Mouse (Mus musculus) NIH3T3 (cell line): ENCODE data around the gene Wdr37.

Source experiments
- DNase-seq: peaks from one replicate; pipeline ENCODE4 v3.0.0-alpha.2; 2012; ENCODE audit warnings: low read depth

Wdr37 gene

GRCm38 (mm10) chr13:8839937-8840336, 31.8 kb downstream of the Wdr37 start:
- DNase-seq: no peak

- DNase-seq: no peak
Measured at GRCm38 (mm10) chr13:8839111-8839510, 32.6 kb downstream of the Wdr37 start.

DNA sequence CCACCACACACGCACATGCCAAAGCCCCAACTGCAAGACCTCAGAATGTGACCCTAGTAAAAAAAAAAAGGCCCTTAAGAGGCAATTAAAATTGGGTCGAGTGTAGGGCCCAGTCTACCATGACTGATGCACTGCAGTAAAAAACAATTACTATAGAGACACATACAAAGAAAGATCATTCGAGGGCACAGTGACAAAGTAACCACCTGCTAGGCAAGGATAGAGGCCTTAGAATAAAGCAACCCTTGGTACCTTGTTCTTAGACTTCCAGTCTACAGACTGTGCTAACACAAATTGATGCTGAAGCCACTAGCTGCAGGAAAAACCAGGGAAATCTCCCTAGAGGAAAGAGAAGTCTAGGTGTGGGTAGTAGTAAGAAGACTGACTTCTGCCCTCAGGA, 33.3 kb downstream of the Wdr37 start:
- no peak for DNase-seq

DNA sequence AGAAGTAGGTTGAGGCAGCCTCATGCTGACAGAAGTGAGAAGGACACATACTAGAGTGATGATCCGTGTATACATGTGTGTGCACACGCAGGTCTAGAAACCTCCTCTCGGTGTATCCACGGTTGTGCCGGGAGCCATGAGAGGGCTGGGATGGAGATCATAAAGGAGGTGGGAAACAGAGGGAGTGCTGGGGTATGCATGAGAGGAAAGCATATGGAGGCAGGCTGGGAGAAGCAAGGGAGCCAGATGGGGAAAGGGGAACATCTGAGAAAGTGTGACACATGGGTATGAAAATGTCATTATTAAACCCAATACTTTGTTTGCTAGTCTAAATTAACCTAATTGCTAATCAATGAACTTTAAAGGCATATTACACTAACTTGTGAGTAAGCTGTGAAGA, 37.1 kb downstream of the Wdr37 start:
- DNase-seq: no peak

DNA sequence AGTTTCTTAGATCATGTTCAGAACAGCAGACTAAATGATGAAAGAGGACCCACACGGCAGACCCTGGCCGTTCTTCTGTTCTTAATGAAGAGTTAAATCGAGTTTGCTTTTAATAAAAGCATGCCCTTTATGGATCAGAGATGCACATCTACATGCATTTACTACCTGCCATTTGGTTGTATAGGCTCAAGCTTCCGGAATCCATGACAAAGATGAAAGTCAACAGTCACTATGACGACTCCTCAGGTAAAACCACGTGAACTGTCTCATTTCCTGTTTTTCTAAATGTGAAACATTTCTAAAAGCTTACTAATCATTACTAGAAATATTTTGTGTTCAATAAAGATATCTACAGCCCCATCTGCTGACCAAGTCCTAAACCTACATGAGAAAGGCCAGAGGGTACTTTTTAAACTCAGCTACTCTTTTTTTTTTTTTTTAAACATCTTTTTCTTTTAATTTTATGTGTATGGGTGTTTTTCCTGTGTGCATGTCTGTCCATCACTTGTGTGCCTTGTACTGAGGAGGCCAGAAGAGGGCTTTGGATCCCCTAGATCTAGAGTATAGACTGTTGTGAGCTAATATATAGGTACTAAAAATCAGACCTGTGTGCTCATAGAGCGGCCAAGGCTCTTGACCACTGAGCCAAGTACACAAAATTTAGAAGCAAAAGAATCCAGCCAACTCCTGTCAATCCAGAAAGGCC, 40.0 kb downstream of the Wdr37 start:
- no peak for DNase-seq

DNA sequence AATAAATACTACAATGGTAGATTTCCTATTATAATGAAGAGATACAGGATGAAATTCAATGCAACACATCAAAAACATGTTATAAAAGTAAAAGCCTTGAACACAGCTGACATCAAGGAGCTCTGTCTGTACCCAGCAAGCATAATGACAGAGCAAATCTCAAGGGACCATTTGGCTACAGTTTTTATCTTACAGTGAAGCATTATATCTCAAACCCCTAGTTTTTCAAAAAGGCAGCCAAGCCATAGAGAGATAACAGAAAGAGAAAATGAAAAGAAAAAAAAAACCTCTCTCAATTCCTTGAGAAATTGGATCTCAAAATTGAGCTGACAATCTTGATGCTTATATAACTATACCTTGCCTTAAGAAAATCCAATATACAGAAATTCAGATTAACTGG, 41.0 kb downstream of the Wdr37 start:
- no peak for DNase-seq

- DNase-seq: peak; percentile 4
Measured at GRCm38 (mm10) chr13:8829784-8830183, 41.9 kb downstream of the Wdr37 start.

- peak; percentile 17 for DNase-seq
Measured at GRCm38 (mm10) chr13:8828946-8829345, 42.8 kb downstream of the Wdr37 start.

DNA sequence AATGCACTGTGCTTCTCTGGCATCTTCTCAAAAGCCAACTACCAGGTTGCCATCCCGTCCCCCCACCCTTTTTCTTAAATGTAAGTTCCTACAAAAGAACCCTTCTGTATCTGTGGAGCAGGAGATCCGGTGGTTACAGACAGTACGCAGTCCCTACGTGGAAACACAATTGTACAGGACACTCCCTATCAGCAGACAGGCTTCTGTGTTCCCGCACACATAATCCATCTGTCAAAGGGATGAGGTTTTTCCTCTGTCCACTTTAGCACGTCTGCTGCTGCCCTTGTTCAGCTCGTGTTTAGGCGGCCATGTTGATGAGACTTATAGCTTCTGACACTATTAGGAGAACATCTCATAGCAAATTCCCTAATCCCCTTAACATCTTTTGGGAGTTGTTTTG, 48.2 kb downstream of the Wdr37 start:
- DNase-seq: no peak

- no peak for DNase-seq
Measured at GRCm38 (mm10) chr13:8823120-8823519, 48.6 kb downstream of the Wdr37 start.

- no peak for DNase-seq
Measured at GRCm38 (mm10) chr13:8822201-8822600, 49.5 kb downstream of the Wdr37 start.

DNA sequence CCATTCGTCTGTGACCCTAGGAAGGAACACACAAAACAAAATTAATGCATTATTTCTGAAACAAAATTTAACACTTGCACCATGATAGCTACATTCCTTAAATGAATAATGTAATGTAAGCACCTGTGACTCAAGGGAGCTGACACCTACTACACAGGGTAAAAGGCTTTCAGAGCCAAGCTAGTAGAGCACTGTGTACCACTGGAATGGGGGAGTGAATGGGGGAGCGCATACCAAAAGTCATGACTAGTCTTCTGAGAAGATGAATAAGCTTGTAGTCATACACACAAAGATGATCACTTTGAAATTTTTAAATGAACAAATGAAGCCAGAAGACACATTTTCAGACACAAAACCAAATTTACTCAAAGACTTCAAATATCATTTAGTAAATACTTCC, 65.8 kb downstream of the Wdr37 start:
- no peak for DNase-seq

DNA sequence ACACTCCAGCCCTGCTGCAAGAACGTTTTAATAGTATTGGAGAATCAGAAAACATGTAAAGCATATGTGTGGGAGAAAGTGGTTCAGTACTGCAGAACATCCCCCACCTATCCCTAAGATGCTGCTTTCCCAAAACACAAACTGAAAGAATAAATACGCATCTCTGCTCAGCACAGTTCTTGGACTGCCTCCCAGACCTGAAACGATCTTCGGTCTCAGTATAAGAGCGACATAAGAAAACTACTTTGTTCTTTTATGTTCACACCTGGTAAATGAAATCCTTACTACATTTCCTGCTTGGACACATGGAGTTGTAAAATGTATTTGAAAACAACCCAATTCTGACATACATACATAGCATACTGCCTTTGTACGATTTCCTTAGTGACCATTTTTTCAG, 71.1 kb downstream of the Wdr37 start:
- no peak for DNase-seq

- no peak for DNase-seq
Measured at GRCm38 (mm10) chr13:8793217-8793616, 78.5 kb downstream of the Wdr37 start.

DNA sequence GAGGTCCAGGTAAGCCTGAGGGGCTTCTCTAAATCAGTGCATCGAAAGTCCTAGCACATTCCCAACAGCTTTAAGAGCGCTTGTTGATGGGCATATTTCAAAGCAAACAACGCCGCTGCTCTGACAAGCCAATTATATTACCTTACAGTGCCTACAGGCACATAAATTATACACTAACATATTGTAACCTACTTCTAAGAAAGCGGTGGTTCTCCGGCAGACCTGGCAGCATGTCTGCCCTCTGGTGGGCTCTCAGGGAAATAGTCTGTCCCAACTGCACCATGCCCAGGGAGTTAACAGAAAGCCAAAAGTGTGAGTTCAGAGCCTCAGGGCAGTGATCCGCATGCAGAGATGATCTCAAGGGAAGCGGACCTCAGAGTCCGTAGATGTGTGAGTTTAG, 86.5 kb downstream of the Wdr37 start:
- DNase-seq: peak; percentile 70

DNA sequence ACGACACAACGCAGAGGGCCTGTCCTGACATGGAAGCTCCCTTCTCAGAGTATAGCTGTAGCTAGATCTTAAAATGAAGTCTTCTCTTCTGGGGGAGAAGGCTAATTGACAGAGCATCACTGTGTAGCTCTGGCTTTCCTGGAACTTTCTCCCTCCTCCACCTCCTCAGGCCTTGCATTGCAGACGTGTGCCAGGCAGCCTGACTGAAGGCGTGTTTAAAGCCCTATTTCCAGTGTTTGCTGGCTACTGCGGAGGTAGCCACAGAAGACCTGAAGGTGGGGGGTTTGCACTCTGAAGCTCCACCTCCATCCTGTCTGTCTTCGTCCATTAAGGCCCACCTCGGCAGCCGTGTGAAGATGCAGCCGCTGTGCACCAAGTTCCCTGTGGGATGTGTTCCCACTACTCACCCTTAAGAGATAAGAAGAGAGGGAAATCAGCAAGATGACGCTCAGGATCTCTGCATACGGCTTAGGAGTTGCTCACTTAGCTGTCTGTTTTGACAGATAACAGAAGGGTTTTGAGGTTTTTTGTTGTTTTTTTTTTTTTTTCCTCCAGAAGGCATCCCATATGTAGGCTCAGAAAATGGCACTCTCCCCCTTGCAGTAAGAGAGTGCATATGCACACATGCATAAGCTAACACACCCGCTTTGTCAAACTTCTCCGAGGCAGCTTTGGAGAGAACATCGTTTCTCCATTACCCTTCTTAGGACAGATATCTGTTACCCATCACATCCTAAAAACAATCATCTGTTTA, 87.2 kb downstream of the Wdr37 start:
- no peak for DNase-seq

GRCm38 (mm10) chr13:8783686-8784307, 87.9 kb downstream of the Wdr37 start:
- DNase-seq: no peak

DNA sequence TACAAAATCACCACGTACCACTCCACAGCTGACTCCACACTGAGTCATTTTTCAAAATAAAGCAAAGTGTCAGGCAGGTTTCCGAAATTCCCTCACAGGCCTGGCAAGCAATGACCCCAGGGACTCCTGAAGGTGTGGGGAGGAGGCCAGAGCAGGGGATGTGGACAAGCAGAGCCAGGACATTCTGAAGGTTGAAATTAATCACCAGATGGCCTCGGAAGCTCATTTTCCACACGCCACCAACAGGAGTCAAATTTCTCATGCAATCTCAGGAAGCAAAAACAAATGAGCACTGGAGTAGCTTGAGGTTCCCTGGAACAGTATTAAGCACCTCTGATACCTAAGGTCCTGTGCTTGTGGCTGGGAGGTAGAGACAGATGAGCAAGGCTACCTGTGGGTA, 89.1 kb downstream of the Wdr37 start:
- DNase-seq: no peak

- peak; percentile 60 for DNase-seq
Measured at GRCm38 (mm10) chr13:8780441-8780840, 91.3 kb downstream of the Wdr37 start.

DNA sequence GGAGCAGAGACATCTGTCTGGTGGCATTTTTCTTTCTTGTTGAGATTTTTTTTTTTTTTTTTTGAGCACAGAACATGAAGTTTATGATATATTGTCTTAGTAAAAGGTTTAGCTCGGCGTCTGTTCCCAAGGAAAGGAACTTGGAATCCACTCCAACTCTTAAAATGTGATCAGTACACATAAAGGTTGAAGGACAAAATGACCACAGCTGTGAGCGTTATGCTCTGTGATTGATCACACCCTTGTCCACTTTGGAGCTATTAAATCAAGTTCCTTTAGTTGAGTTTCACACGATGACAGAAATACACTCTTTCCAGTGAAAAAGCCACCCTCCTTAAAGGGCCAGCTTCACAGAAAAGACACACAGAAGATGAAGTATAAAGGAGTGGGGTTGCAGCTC, 101.1 kb downstream of the Wdr37 start:
- no peak for DNase-seq

DNA sequence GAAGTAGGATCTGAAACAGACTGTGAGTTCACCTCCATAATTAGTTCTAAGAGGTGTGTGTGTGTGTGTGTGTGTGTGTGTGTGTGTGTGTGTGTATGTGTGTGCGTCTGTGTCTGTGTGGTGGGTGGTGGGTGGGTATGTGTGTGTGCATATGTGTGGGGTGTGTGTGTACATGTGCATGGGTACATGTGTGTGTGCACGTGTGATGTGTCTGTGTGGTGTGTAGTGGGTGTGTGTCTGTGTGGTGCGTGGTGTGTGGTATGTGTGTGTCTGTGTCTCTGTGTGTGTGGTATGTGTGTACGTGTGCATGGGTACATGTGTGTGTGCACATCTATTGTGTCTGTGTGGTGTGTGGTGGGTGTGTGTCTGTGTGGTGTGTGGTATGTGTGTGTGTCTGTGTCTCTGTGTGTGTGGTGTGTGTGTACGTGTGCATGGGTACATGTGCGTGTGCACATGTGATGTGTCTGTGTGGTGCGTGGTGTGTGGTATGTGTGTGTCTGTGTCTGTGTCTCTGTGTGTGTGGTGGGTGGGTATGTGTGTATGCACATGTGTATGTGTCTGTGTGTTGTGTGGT, 102.0 kb downstream of the Wdr37 start:
- no peak for DNase-seq

DNA sequence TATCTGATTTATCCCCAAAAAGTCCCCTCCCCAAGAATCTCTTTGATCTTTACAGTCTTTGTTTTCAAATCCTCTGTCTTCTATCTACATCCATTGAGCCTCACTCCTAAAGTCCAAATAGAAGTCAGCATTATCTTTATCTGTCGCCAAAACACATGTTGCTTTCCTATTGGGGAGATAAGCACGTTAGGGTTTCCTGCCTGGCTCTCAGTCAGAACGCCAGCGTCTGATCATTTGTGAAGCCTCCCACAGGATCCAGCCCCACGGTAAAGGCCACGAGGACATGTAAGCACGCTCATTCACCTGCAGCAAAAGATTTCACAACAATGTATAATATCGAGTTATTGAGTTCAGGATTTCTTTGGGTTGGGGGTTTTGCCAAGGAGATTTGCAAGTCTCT, 110.8 kb downstream of the Wdr37 start:
- DNase-seq: no peak
